Mouse (Mus musculus) right cerebral cortex, postnatal 25 days (tissue): ENCODE results near the gene Dlgap3.

Experiments used
- DNase-seq: peaks from one replicate; pipeline ENCODE4 v3.0.0; 2022

Dlgap3 gene

DNA sequence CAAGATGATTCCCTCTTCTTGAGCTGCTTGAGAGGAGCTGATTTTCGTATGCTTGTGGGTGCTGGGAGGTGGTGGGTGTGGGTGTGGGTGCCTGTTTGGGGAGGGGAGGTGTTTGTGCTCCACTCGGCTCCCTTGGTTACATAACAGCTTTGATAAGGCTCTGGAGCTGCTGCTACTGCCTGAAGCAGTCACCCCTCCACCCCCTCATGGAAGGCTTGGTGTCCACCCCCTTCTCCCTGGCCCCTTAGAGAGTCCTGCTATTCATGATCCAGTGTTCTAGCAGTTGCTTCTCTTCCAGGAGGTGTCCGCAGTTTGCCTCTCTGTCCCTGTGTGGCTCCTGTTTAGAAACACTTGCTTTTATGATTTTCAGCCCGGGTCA lies 5.9 kb downstream of the Dlgap3 start:
- peak; percentile 70 for DNase-seq

DNA sequence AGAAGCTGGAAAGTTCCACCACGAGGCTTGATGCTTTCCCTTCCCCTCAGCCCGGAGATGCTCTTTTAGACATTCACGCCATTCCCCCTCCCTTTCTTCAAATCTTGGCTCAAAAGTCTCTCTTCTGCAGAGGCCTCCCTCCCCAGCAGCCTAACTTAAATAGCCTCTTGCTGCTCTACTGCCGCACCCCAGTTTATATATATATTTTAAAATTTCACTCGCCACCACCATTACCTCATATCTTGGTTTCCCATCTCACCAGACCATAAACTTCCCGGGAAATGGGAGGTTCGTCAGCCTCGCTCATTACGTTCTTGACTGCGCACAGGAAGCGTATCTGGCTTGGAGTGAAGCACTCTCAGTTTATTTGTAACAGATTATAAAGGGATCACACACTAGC lies 9.0 kb downstream of the Dlgap3 start:
- no peak for DNase-seq

DNA sequence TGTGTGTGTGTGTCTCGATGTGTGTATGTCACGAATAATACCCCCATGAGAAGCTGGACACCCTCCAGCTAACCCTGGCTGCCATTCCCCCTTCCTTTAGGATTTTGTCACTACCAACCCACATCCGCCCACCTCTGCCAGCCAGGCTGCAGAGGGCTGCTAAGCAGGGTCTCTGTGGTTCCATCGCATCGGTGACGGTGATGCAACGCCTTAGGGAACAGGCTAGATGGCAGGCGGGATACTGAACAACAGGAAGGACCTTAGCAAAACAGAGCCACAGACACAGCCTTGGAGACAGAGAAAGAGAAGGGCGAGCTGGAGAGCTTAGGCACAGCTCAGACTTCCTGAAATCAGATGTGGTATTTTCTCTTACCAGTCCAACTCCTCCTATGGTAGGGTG lies 9.7 kb downstream of the Dlgap3 start:
- peak; percentile 65 for DNase-seq

DNA sequence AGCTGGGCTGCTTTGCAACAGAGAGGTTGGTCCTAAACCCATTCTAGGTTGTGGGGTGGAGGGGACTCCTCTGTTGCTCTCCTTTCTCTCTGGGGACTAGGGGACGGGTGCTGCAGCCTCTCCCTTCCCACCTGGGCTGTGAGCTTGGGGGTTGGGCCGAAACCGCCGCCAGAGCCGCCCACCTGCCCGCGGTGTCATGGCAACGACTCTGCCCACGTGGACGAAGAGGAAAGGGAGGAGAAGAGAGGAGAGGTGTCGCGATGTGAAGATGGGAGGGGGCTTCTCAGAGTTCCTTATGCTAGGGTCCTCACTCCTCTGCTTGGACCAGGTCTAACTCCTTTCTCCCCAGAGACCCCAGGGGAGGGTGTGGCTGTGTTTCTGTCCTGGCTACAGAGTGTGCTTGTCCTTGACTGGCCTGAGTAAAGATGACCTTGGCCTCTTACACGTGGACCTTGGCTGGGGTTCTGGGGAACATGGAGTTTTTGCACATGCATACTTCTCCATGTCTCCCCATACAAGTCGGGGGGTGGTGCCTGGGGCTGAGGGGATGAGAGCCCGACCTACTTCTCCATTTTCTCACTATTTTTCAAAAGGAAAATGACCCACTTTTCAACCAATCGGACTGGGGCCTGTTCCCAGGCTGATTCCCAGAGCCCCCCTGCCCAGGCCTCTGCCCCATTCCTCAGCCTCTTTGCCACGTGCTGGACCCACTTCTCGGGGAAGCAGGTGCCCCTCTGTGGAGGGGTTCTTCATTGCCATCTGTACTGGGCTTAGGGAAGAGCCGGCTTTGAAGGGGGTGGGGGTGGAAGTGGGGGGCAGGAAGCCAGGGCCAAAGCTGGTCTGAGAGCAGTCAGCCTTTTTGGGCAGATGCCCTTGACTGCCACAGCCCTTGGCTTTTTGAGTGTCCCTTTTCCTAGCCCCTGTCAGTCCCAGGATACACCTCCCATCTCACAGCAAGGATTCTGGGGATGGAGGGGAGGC lies 10.8 kb downstream of the Dlgap3 start:
- DNase-seq: peak; percentile 77

DNA sequence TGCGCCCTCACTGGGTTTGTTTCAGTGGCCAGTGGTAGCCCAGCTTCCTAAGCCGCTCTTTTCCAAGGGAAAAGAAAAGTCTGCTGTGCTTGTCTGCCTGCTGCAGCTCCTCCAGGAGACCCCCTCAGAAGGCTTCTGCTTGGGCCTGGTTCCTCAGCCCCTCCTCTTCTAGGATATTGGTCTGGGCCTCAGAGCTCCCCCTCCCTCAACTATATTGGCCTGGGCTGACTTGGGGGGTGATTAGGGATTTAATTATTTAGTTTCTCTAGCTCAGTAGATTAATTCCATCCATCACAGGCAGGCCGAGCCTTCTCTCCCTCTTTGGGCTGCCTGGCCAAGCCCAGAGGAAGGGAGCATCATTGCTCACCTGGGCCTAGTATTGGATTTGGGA lies 11.4 kb downstream of the Dlgap3 start:
- no peak for DNase-seq

DNA sequence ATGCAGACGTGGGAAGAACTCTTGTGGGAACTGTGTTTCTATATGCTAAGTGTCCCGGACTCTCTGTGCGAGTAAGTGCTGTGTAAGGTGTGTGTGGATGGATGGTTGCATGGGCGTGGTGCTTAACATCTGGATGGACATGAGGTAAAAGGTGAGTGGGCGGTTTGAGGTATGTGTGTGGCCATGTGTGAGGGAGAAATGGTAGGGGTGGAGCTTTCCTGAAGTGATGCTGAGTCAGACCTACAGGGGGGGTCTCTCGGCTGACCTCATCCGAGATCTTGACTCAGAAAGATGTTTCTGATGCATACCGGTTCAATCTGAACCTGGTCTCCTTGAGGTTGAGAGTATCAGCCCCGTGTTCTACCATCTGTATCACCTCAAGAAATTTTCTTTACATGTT lies 12.0 kb downstream of the Dlgap3 start:
- no peak for DNase-seq

DNA sequence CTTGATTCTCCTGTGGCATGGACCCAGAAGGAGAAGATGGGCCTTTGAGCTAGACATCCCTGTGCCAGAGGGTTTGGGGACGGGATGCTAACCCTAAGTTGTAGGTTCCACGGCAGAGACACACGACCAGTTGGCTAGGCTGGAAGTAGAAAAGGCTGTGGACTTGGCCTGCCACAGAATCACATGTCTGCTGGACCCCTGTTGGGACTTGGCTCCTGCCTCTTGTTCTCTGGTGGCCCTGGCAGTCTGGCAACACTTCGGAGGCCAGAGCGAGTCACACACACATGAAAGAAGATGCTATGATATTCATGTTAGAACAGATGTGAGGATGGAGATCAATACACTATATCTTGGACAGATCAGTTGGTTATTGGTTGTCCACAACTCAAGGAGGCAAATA lies 14.9 kb downstream of the Dlgap3 start:
- DNase-seq: no peak

DNA sequence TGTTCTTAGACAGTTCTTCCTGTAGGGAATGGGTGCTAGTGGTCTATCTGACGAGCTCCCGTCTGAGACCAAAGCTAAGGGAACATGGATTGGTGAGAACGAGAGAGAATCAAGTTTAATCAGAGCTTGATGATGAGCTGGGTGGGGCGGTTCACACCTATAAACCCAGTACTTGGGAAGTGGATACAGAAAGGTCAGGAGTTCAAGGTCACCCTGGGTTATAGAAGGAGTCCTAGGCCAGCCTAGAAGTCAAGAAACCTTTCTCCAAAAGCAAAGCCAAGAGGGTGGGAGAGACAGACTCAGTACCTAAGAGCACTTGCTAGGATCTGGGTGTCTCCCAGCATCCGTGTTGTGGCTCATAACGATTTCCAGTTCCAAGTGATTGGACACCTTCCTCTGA lies 21.9 kb downstream of the Dlgap3 start:
- no peak for DNase-seq

DNA sequence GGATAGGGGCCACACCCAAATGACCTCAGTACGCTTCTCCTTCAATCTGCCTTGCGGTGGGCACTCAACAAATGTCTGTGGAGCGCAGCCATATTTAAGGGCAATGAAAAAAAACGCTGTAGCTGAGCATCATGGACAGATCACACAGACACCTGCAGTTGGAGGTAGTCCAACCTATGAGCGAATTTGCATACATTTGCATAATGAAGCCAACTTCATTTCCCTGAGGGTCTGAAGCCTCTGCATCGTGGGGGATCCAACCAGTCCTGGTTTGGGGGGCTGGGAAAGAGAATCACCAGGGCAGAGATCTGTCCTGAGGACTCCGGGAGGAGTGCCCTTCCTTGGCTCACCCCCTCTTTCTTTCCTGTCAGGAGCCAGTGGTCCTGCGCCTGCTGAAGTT lies 23.7 kb downstream of the Dlgap3 start:
- DNase-seq: no peak

DNA sequence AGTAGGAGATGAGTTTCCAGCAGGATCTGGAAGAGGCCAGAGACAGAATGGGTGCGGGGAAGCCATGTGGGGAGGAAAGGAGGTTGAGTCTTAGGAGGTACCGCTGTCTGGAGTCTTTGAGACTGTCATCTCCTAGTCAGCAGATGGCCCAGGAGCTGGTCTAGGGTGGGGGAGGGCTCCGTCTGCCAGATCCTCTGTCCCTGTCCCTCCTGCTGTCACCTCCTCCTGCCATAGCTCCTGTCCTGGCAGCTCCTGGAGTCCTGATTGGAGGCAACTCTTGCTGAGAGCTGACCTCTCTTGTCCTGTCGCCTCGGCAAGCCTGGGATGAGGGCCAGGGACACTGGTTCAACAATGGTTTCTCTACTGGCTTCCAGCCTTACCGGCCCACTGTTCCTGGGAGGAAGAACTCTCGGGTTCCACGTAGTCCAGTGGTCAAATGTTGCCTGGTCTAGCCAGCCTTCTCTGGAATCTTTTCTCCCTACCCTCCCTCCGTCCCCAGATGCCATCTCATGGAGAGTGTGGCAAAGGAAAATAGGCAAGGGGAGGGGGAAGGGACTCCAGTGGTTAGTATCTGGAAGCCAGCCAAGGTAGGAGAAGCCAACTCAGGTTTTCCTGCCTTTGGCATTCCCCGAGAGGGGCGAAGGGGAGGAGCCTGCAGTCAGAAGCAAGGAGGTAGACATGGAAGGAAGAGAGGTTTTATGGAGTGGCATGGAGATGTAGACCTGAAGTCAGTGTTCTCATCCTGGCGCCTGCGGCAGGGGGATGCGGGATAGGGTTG lies 24.6 kb downstream of the Dlgap3 start:
- no peak for DNase-seq

DNA sequence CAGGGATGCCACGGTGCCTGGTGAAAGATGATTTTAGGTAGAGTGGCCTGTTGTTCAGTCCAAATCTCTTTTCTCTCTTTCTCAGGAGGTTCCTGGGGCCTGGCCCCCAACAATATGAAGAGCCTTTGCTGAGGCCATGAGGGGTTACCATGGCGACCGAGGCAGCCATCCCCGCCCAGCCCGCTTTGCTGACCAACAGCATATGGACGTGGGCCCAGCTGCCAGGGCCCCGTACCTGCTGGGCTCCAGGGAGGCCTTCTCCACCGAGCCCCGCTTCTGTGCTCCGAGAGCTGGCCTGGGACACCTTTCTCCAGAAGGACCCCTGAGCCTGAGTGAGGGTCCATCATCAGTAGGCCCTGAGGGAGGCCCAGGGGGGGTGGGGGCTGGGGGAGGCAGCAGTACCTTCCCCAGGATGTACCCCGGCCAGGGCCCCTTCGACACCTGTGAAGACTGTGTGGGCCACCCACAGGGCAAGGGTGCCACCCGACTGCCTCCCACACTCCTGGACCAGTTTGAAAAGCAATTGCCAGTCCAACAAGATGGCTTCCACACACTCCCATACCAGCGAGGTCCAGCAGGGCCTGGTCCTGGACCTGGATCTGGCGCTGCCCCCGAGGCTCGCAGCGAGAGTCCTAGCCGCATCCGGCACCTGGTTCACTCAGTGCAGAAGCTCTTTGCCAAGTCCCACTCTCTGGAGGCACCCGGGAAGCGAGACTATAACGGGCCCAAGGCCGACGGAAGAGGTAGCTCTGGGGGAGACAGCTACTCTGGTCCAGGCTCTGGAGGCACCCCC lies 25.7 kb downstream of the Dlgap3 start:
- DNase-seq: no peak

GRCm38 (mm10) chr4:127198609-127199008 lies 29.6 kb downstream of the Dlgap3 start:
- DNase-seq: no peak

- DNase-seq: no peak
These were observed 30.4 kb downstream of the Dlgap3 start for GRCm38 (mm10) chr4:127199406-127199805.

DNA sequence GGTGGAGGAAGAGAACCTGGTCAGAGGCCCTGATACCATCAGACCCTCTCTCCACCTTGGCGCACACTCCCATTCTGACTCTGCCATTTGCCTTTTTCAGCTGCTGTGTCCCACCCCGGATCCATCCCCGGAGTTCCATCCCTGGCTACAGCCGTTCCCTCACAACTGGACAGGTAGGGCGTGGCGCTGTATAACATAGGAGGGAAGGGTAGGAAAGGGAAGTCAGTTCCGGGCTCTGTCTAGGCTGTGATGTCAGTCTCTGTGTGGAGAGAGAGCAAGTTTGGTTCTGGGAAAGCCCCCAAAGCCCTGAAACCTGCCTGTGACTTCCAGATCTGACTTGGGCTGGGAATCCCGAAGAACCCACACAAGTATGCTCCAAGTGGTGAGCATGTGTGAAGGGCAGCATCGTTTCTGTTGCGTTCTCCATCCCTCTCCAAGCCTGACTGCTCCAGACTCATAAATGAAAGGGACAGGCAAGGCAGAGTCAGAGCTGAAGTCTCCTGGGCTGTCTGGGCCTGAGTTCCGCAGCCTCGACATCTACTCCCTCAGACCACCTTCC lies 31.2 kb downstream of the Dlgap3 start:
- no peak for DNase-seq

GRCm38 (mm10) chr4:127200769-127201617 lies 32.0 kb downstream of the Dlgap3 start:
- DNase-seq: no peak

- no peak for DNase-seq
These were observed 34.1 kb downstream of the Dlgap3 start for GRCm38 (mm10) chr4:127203081-127203480.

DNA sequence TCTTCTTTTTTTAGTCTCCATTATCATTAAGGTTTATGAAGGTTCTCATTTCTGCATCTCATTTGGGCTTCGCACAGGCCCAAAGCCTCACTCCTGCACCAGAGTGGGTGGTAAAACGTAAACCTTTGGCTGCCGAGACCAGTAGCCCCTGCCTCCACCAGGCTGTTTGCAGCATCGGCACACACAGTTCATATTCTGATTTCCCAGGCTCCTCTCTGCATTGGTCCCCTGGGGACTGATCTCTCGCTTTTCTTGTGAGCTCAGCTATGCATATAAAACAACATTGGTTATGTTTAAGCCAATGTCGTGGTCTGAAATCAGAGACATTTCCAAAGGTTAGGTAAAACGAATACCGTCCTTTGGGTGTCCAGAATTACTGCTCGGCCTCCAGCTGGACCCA lies 42.3 kb downstream of the Dlgap3 start:
- no peak for DNase-seq

DNA sequence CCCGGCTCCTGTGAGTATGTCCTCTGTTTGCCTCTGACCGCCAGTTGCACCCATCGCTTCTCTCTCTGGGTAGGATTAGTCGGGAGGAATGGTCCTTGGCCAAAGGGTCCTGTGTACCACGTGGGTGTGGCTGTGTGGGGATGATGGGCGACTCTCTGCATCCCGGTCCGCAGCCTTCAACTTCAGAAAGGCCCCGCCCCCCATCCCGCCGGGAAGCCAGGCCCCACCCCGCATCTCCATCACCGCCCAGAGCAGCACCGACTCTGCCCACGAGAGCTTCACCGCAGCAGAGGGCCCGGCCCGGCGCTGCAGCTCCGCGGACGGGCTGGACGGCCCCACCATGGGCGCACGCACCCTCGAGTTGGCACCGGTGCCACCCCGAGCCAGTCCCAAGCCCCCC lies 45.5 kb downstream of the Dlgap3 start:
- DNase-seq: no peak

DNA sequence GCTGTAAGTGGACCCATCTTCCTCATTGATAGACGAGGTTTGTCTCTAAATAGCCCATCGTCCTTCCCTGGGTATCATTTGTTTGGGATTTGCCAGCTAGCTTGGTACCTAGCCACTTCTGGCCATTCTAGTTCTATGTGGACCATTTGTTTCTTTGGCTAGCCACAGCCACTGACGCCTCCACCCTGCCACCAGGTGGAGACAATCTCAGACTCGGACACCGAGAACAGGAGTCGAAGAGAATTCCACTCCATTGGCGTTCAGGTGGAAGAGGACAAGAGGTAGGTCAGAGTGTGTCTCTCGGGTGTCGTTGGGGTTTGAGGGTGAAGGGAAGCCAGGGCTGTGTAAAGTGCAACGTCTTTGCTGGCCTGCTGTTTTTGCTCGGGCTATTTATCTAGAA lies 46.1 kb downstream of the Dlgap3 start:
- DNase-seq: no peak

GRCm38 (mm10) chr4:127215799-127216198 lies 46.8 kb downstream of the Dlgap3 start:
- no peak for DNase-seq

- DNase-seq: no peak
These were observed 47.2 kb downstream of the Dlgap3 start for GRCm38 (mm10) chr4:127216251-127216651.

- DNase-seq: no peak
These were observed 48.0 kb downstream of the Dlgap3 start for GRCm38 (mm10) chr4:127217048-127217447.
